Mouse (Mus musculus) brain, embryonic 14.5 days (tissue): ENCODE data around the gene Gpr3.

Source experiments
- CTCF ChIP-seq: fragments of 200-500 bp; IDR thresholded peaks from 2 replicates; pipeline ENCODE4 v1.5.1; 2012; ENCODE audit warnings: inconsistent platforms, mild to moderate bottlenecking, moderate library complexity, borderline replicate concordance; ENCODE audit not compliant: insufficient read depth, insufficient read length; ENCODE audit errors: extremely low read depth
- POLR2A ChIP-seq: fragments of 200-500 bp; IDR thresholded peaks from 2 replicates; pipeline ENCODE4 v1.6.1; 2012; ENCODE audit warnings: mild to moderate bottlenecking, inconsistent platforms, borderline replicate concordance; ENCODE audit not compliant: poor library complexity, insufficient read depth, insufficient read length, severe bottlenecking; ENCODE audit errors: extremely low read depth

- TF ChIP-seq POLR2A (no peak), CTCF (no peak)
Observed at GRCm38 (mm10) chr4:133189396-133189795, 22.9 kb downstream of the Gpr3 start.
